In genomic region chr9:41606136-41606535, GRCm38 (mm10) we compare ENCODE assay signal across 17 mouse cellular contexts.
DNase-seq lines count a peak whose midpoint lies in the region; ATAC-seq and TF ChIP-seq lines count a peak whose summit lies in the region.
"Had no signal": no experiment of that assay in that cellular context is flagged by ENCODE, and none has a peak within 500 bp of the region (broad histone marks: within the 10 kb centered on the region; RNA-seq: fewer than 3 reads in every experiment).

No protein-coding gene starts in this region.

- 91% methylated on average over 1 of the region's 1 CpGs for WGBS in neural tube, embryonic 13.5 days
- 75% methylated on average over 1 of the region's 1 CpGs for WGBS in hindbrain, postnatal 0 days
- WGBS in liver, postnatal 0 days (ENCODE audit: insufficient replicate concordance), result 45% methylated on average over 1 of the region's 1 CpGs

- peak overlapping the region; percentile 71 for H3K27ac ChIP-seq in neural tube, embryonic 13.5 days (replicated peaks)
- 0 out of 2 replicates have a peak overlapping the region, but pooled peaks have one; percentile 1 for H3K27ac ChIP-seq in hindbrain, postnatal 0 days
- H3K27ac ChIP-seq in liver, postnatal 0 days (ENCODE audit: low read depth), result no peak overlapping the region
- H3K27ac ChIP-seq: heart, adult 2 months; heart, embryonic 15.5 days; limb, embryonic 12.5 days; liver, embryonic 12.5 days had no signal

- H3K9ac ChIP-seq in neural tube, embryonic 13.5 days, result no peak overlapping the region
- no peak overlapping the region for H3K9ac ChIP-seq in hindbrain, postnatal 0 days (replicated peaks; ENCODE audit: low read length)
- H3K9ac ChIP-seq in liver, postnatal 0 days (replicated peaks), result no peak overlapping the region
- H3K9ac ChIP-seq: heart, embryonic 15.5 days; limb, embryonic 12.5 days; liver, embryonic 12.5 days; lung, embryonic 14.5 days had no signal

- TF ChIP-seq CTCF in hindbrain, postnatal 0 days (IDR thresholded peaks at IDR 0.05; ENCODE audit: low read depth), result no peak
- TF ChIP-seq CTCF in liver, postnatal 0 days (IDR thresholded peaks at IDR 0.05; ENCODE audit: low read depth), result no peak

- H3K4me3 ChIP-seq in neural tube, embryonic 13.5 days, result no peak overlapping the region
- H3K4me3 ChIP-seq in hindbrain, postnatal 0 days (ENCODE audit: low read length), result no peak overlapping the region
- H3K4me3 ChIP-seq in liver, postnatal 0 days (ENCODE audit: low read depth, low read length), result no peak overlapping the region
- H3K4me3 ChIP-seq: heart, adult 2 months; heart, embryonic 15.5 days; limb, embryonic 12.5 days; liver, embryonic 12.5 days had no signal

- H3K4me2 ChIP-seq in neural tube, embryonic 13.5 days, result no peak overlapping the region
- no peak overlapping the region for H3K4me2 ChIP-seq in hindbrain, postnatal 0 days (ENCODE audit: low read depth, low read length)
- H3K4me2 ChIP-seq in liver, postnatal 0 days (ENCODE audit: low read depth, low read length), result no peak overlapping the region
- H3K4me2 ChIP-seq: heart, embryonic 15.5 days; limb, embryonic 12.5 days; liver, embryonic 12.5 days; lung, embryonic 14.5 days had no signal

- no peaks in the 10 kb centered on the region for H3K36me3 ChIP-seq in neural tube, embryonic 13.5 days
- H3K36me3 ChIP-seq in hindbrain, postnatal 0 days (ENCODE audit: insufficient read depth, low read length), result no peaks in the 10 kb centered on the region
- H3K36me3 ChIP-seq in liver, postnatal 0 days (replicated peaks; ENCODE audit: insufficient read depth, low read length), result no peaks in the 10 kb centered on the region
- H3K36me3 ChIP-seq: heart, embryonic 15.5 days; limb, embryonic 12.5 days; liver, embryonic 12.5 days had no signal

- H3K27me3 ChIP-seq in neural tube, embryonic 13.5 days, result no peaks in the 10 kb centered on the region
- H3K27me3 ChIP-seq in hindbrain, postnatal 0 days (ENCODE audit: insufficient read depth, low read length), result no peaks in the 10 kb centered on the region
- H3K27me3 ChIP-seq in liver, postnatal 0 days (ENCODE audit: insufficient read depth, low read length), result no peaks in the 10 kb centered on the region
- H3K27me3 ChIP-seq: heart, embryonic 15.5 days; limb, embryonic 12.5 days; liver, embryonic 12.5 days had no signal

- ATAC-seq in neural tube, embryonic 13.5 days (ENCODE audit: low read depth), result no peak
- ATAC-seq in hindbrain, postnatal 0 days, result no peak
- ATAC-seq in liver, postnatal 0 days, result no peak
- ATAC-seq: intestine, embryonic 16.5 days; liver, embryonic 12.5 days had no signal

- H3K9me3 ChIP-seq in neural tube, embryonic 13.5 days, result no peaks in the 10 kb centered on the region
- no peaks in the 10 kb centered on the region for H3K9me3 ChIP-seq in hindbrain, postnatal 0 days (ENCODE audit: low read length)
- H3K9me3 ChIP-seq in liver, postnatal 0 days (ENCODE audit: low read length), result no peaks in the 10 kb centered on the region
- H3K9me3 ChIP-seq: heart, embryonic 15.5 days; limb, embryonic 12.5 days; liver, embryonic 12.5 days had no signal

- TF ChIP-seq EP300 in liver, postnatal 0 days (IDR thresholded peaks at IDR 0.05; ENCODE audit: low read depth), result no peak

- peak; percentile 18 for DNase-seq in kidney, adult 11 months
- DNase-seq in kidney, adult 18-20 months, result no peak
- no peak for DNase-seq in neural tube, embryonic 10.5 days (ENCODE audit: extremely low spot score, low spot score)
- DNase-seq in hindbrain, postnatal 0 days (ENCODE audit: low spot score), result no peak
- no peak for DNase-seq in liver, postnatal 0 days
- no peak for DNase-seq in gastrocnemius, adult 18-20 months (ENCODE audit: low spot score)
- DNase-seq: cerebellum, adult 18-20 months; gastrocnemius, postnatal 14 days; heart, adult 2 months; heart, postnatal 4 days; lung, embryonic 14.5 days; lung, postnatal 36 days had no signal

- peaks cover 39% of the 10 kb centered on the region for H3K4me1 ChIP-seq in neural tube, embryonic 13.5 days (replicated peaks)
- peaks cover 6% of the 10 kb centered on the region for H3K4me1 ChIP-seq in hindbrain, postnatal 0 days (ENCODE audit: insufficient read depth, low read length)
- H3K4me1 ChIP-seq in liver, postnatal 0 days (ENCODE audit: insufficient read depth), result no peaks in the 10 kb centered on the region
- H3K4me1 ChIP-seq: heart, embryonic 15.5 days; liver, embryonic 12.5 days had no signal
